Mouse (Mus musculus): ENCODE measurements around the gene Pcgf2.

Pcgf2 gene

GRCm38 (mm10) chr11:97696669-97697068, 3.6 kb downstream of the Pcgf2 start:
- in situ Hi-C loops (cut with MboI, MseI): loop anchor here (5.0 to 10.0 kb wide), 2 partner anchors 44 to 62 kb away; no protein-coding TSS in a partner anchor

- in situ Hi-C loops (cut with MboI, MseI): loop anchor here (5.0 to 10.0 kb wide), 2 partner anchors 44 to 61 kb away; no protein-coding TSS in a partner anchor
These were observed 4.4 kb downstream of the Pcgf2 start for GRCm38 (mm10) chr11:97695712-97696401.

- in situ Hi-C loops (cut with MboI, MseI): loop anchor here (5.0 to 10.0 kb wide), 2 partner anchors 43 to 60 kb away; no protein-coding TSS in a partner anchor
These were observed 5.2 kb downstream of the Pcgf2 start for GRCm38 (mm10) chr11:97694921-97695711.

GRCm38 (mm10) chr11:97694435-97694834, 5.9 kb downstream of the Pcgf2 start:
- in situ Hi-C loops (cut with MboI, MseI): loop anchor here (10.0 kb wide), 1 partner anchor 60 kb away; no protein-coding TSS in a partner anchor

GRCm38 (mm10) chr11:97689861-97690260, 10.4 kb downstream of the Pcgf2 start:
- in situ Hi-C loops (cut with MboI, MseI): loop anchor here (10.0 kb wide), 1 partner anchor 55 kb away; no protein-coding TSS in a partner anchor

- in situ Hi-C loops (cut with MboI, MseI): no loop called here
These were observed 13.2 kb downstream of the Pcgf2 start for GRCm38 (mm10) chr11:97687061-97687460.

- in situ Hi-C loops (cut with MboI, MseI): no loop called here
These were observed 13.9 kb downstream of the Pcgf2 start for GRCm38 (mm10) chr11:97686322-97686908.

GRCm38 (mm10) chr11:97685613-97686321, 14.5 kb downstream of the Pcgf2 start, which contains the start of gene Cisd3:
Gene Cisd3 (plus strand): TSS chr11:97685826.
- in situ Hi-C loops (cut with MboI, MseI): no loop called here

GRCm38 (mm10) chr11:97684766-97685165, 15.5 kb downstream of the Pcgf2 start:
- in situ Hi-C loops (cut with MboI, MseI): no loop called here

- in situ Hi-C loops (cut with MboI, MseI): no loop called here
These were observed 16.1 kb downstream of the Pcgf2 start for GRCm38 (mm10) chr11:97684063-97684680.

- in situ Hi-C loops (cut with MboI, MseI): no loop called here
These were observed 17.7 kb downstream of the Pcgf2 start for GRCm38 (mm10) chr11:97682504-97683055.

- in situ Hi-C loops (cut with MboI, MseI): no loop called here
These were observed 19.9 kb downstream of the Pcgf2 start for GRCm38 (mm10) chr11:97680430-97680829.

- in situ Hi-C loops (cut with MboI, MseI): no loop called here
These were observed 22.0 kb downstream of the Pcgf2 start for GRCm38 (mm10) chr11:97678301-97678700.

GRCm38 (mm10) chr11:97677842-97678241, 22.5 kb downstream of the Pcgf2 start:
- in situ Hi-C loops (cut with MboI, MseI): no loop called here

- in situ Hi-C loops (cut with MboI, MseI): no loop called here
These were observed 22.9 kb downstream of the Pcgf2 start for GRCm38 (mm10) chr11:97677381-97677780.

GRCm38 (mm10) chr11:97676050-97676754, 24.1 kb downstream of the Pcgf2 start:
- in situ Hi-C loops (cut with MboI, MseI): no loop called here

- in situ Hi-C loops (cut with MboI, MseI): no loop called here
These were observed 27.1 kb downstream of the Pcgf2 start for GRCm38 (mm10) chr11:97673148-97673547.

- in situ Hi-C loops (cut with MboI, MseI): no loop called here
These were observed 29.1 kb downstream of the Pcgf2 start for GRCm38 (mm10) chr11:97671177-97671527.

GRCm38 (mm10) chr11:97670234-97671176, 29.8 kb downstream of the Pcgf2 start:
- in situ Hi-C loops (cut with MboI, MseI): no loop called here

Data from regulatory T cell (primary cell).